Mouse (Mus musculus) cerebellum, adult 2 months (tissue): Measurements from ENCODE around the gene Smox.

ENCODE experiments used
- CTCF ChIP-seq: fragments of 200-500 bp; IDR thresholded peaks from 2 replicates; pipeline ENCODE4 v1.5.1; 2011; ENCODE audit warnings: low read depth, mild to moderate bottlenecking, control low read depth, low read length, moderate library complexity, borderline replicate concordance; ENCODE audit not compliant: insufficient read depth
- POLR2A ChIP-seq: fragments of 200-500 bp; IDR thresholded peaks from 2 replicates; pipeline ENCODE4 v1.6.1; 2011; ENCODE audit warnings: low read length, control low read depth, borderline replicate concordance; ENCODE audit not compliant: insufficient read depth

- TF ChIP-seq CTCF: no peak
- no peak for TF ChIP-seq POLR2A
Observed at GRCm38 (mm10) chr2:131484182-131484581, 7.1 kb upstream of the Smox start.
